Mouse (Mus musculus) midbrain, embryonic 13.5 days (tissue): Measurements from ENCODE around the gene Ceacam18. TPM values are rescaled to one million over a fixed set of nuclear protein-coding genes. Genes with fewer than 3 reads are reported as not detected.
"Not testable (repeated sequence)": the region's sequence is repeated elsewhere in the genome, so short reads cannot be mapped to it uniquely, and the experiment has no call there.

ENCODE experiments used
- ATAC-seq: fragments of 200-750 bp; cut with Nextera tagmentation; 2 replicates; pipeline ENCODE4 v1.8.0; 2017; ENCODE audit warnings: mild to moderate bottlenecking, moderate TSS enrichment, moderate library complexity
- H3K27ac ChIP-seq: fragments of 300-500 bp; sonication (generic); 2 replicates; pipeline ENCODE4 v1.5.1; 2015; ENCODE audit warnings: inconsistent platforms, mild to moderate bottlenecking, moderate library complexity
- H3K27me3 ChIP-seq: fragments of 300-500 bp; sonication (generic); 2 replicates; pipeline ENCODE4 v1.6.1; 2015; ENCODE audit warnings: mild to moderate bottlenecking, inconsistent platforms
- H3K36me3 ChIP-seq: fragments of 300-500 bp; sonication (generic); 2 replicates; pipeline ENCODE4 v1.6.1; 2015; ENCODE audit warnings: mild to moderate bottlenecking, inconsistent platforms
- H3K4me1 ChIP-seq: fragments of 300-500 bp; sonication (generic); replicated peaks from 2 replicates; pipeline ENCODE4 v1.6.1; 2015; ENCODE audit warnings: inconsistent platforms
- H3K4me2 ChIP-seq: fragments of 300-500 bp; sonication (generic); replicated peaks from 2 replicates; pipeline ENCODE4 v1.6.1; 2015; ENCODE audit warnings: moderate library complexity, mild to moderate bottlenecking, inconsistent platforms
- H3K4me3 ChIP-seq: fragments of 300-500 bp; sonication (generic); replicated peaks from 2 replicates; pipeline ENCODE4 v1.5.1; 2015; ENCODE audit warnings: mild to moderate bottlenecking, inconsistent platforms
- H3K9ac ChIP-seq: fragments of 300-500 bp; sonication (generic); replicated peaks from 2 replicates; pipeline ENCODE4 v1.6.1; 2015; ENCODE audit warnings: mild to moderate bottlenecking, inconsistent platforms
- H3K9me3 ChIP-seq: fragments of 300-500 bp; sonication (generic); 2 replicates; pipeline ENCODE4 v1.6.1; 2016; ENCODE audit warnings: mild to moderate bottlenecking, inconsistent platforms
- WGBS: fragments of 180-500 bp; shearing (Covaris S2); methylation state at CpG from one replicate; pipeline ENCODE4 v1.1.7; 2015; 5-methylcytosine and 5-hydroxymethylcytosine counted together
- polyA plus RNA-seq: library from polyadenylated mRNA; unstranded; fragments of >200 nt; fragmentation: Nextera tagmentation; extraction: Ambion mirVana; gene quantifications from 2 replicates; pipeline ENCODE4 v1.2.1, GENCODE M21; 2015

Ceacam18 gene
- polyA plus RNA-seq, 1 experiment from 2014 or later, result not detected

GRCm38 (mm10) chr7:43671064-43671808 lies 36.7 kb downstream of the Ceacam18 start:
- no peak overlapping the region; the same call in 1 of the 2 replicates for H3K27ac ChIP-seq
- H3K4me3 ChIP-seq, result peak overlapping the region; percentile 75
- peaks cover 19% of the 10 kb centered on the region for H3K36me3 ChIP-seq
- H3K9me3 ChIP-seq, result no peaks in the 10 kb centered on the region
- 69% methylated on average over 11 of the region's 11 CpGs for WGBS
- peak overlapping the region; percentile 79 for H3K4me2 ChIP-seq
- ATAC-seq, result peak; percentile 62; the same call in 1 of the 2 replicates
- H3K4me1 ChIP-seq, result peaks cover 19% of the 10 kb centered on the region
- H3K27me3 ChIP-seq, result no peaks in the 10 kb centered on the region
- H3K9ac ChIP-seq, result peak overlapping the region; percentile 39

- Histone ChIP-seq H3K9me3 (no peaks in the 10 kb centered on the region), H3K9ac (peak within 1 kb of the TSS; percentile 76), H3K4me3 (peak within 1 kb of the TSS; percentile 75), H3K27ac (peak within 1 kb of the TSS; percentile 51), H3K27me3 (no peaks in the 10 kb centered on the region), H3K36me3 (peaks cover 27% of the 10 kb centered on the region), H3K4me1 (peaks cover 19% of the 10 kb centered on the region), H3K4me2 (peak within 1 kb of the TSS; percentile 79)
- peak; percentile 95 for ATAC-seq
- WGBS, result under 1% methylated on average over 26 of the region's 26 CpGs
Observed at GRCm38 (mm10) chr7:43671809-43672580, 37.5 kb downstream of the Ceacam18 start, which contains the start of gene Ctu1. Gene Ctu1 (plus strand): TSS chr7:43672016.

GRCm38 (mm10) chr7:43672581-43673260 lies 38.2 kb downstream of the Ceacam18 start:
- Histone ChIP-seq H3K9me3 (no peaks in the 10 kb centered on the region), H3K4me1 (peaks cover 19% of the 10 kb centered on the region), H3K27me3 (no peaks in the 10 kb centered on the region), H3K4me3 (peak overlapping the region; percentile 75), H3K27ac (peak overlapping the region; percentile 51; the same call in 1 of the 2 replicates), H3K4me2 (peak overlapping the region; percentile 79), H3K9ac (peak overlapping the region; percentile 76), H3K36me3 (peaks cover 34% of the 10 kb centered on the region)
- WGBS, result 14% methylated on average over 10 of the region's 10 CpGs
- ATAC-seq, result peak; percentile 15

- no peak overlapping the region for H3K4me3 ChIP-seq
- peaks cover 19% of the 10 kb centered on the region for H3K4me1 ChIP-seq
- no peak overlapping the region for H3K9ac ChIP-seq
- no peak overlapping the region for H3K4me2 ChIP-seq
- no peaks in the 10 kb centered on the region for H3K9me3 ChIP-seq
- H3K36me3 ChIP-seq, result peaks cover 45% of the 10 kb centered on the region
- 92% methylated on average over 32 of the region's 32 CpGs for WGBS
- H3K27ac ChIP-seq, result no peak overlapping the region
- ATAC-seq, result no peak
- H3K27me3 ChIP-seq, result no peaks in the 10 kb centered on the region
Observed at GRCm38 (mm10) chr7:43675091-43675490, 40.6 kb downstream of the Ceacam18 start.

- Histone ChIP-seq H3K4me3 (no peak overlapping the region), H3K9me3 (no peaks in the 10 kb centered on the region), H3K36me3 (peaks cover 45% of the 10 kb centered on the region), H3K27ac (no peak overlapping the region), H3K9ac (no peak overlapping the region), H3K27me3 (no peaks in the 10 kb centered on the region), H3K4me1 (0 out of 2 replicates have a peak, but pooled peaks cover 5% of the 10 kb centered on the region), H3K4me2 (no peak overlapping the region)
- no peak for ATAC-seq
Observed at GRCm38 (mm10) chr7:43678517-43678916, 44.0 kb downstream of the Ceacam18 start.

- peak; percentile 48; the same call in 1 of the 2 replicates for ATAC-seq
- Histone ChIP-seq H3K4me3 (no peak overlapping the region), H3K36me3 (peaks cover 29% of the 10 kb centered on the region), H3K9ac (no peak overlapping the region), H3K27ac (no peak overlapping the region), H3K4me1 (no peaks in the 10 kb centered on the region), H3K4me2 (no peak overlapping the region), H3K27me3 (no peaks in the 10 kb centered on the region), H3K9me3 (no peaks in the 10 kb centered on the region)
- 14% methylated on average over 5 of the region's 5 CpGs for WGBS
Observed at GRCm38 (mm10) chr7:43680960-43681359, 46.5 kb downstream of the Ceacam18 start.

GRCm38 (mm10) chr7:43682511-43682910 lies 48.0 kb downstream of the Ceacam18 start:
- not testable (repeated sequence) for H3K4me2 ChIP-seq, ATAC-seq, H3K27me3 ChIP-seq, H3K9ac ChIP-seq, H3K9me3 ChIP-seq, H3K4me3 ChIP-seq, H3K4me1 ChIP-seq, H3K27ac ChIP-seq
- H3K36me3 ChIP-seq, result peaks cover 13% of the 10 kb centered on the region
- 4% methylated on average over 1 of the region's 1 CpGs for WGBS

GRCm38 (mm10) chr7:43685088-43685487 lies 50.6 kb downstream of the Ceacam18 start:
- no peak overlapping the region for H3K27ac ChIP-seq
- no peaks in the 10 kb centered on the region for H3K36me3 ChIP-seq
- no peaks in the 10 kb centered on the region for H3K9me3 ChIP-seq
- H3K9ac ChIP-seq, result no peak overlapping the region
- no peak overlapping the region for H3K4me3 ChIP-seq
- no peak overlapping the region for H3K4me2 ChIP-seq
- H3K4me1 ChIP-seq, result no peaks in the 10 kb centered on the region
- 68% methylated on average over 7 of the region's 7 CpGs for WGBS
- no peaks in the 10 kb centered on the region for H3K27me3 ChIP-seq
- ATAC-seq, result no peak

- H3K4me1 ChIP-seq, result no peaks in the 10 kb centered on the region
- no peak within 1 kb of the TSS for H3K4me3 ChIP-seq
- ATAC-seq, result no peak
- H3K4me2 ChIP-seq, result no peak within 1 kb of the TSS
- H3K36me3 ChIP-seq, result no peaks in the 10 kb centered on the region
- H3K27me3 ChIP-seq, result no peaks in the 10 kb centered on the region
- no peak within 1 kb of the TSS for H3K27ac ChIP-seq
- H3K9ac ChIP-seq, result no peak within 1 kb of the TSS
- H3K9me3 ChIP-seq, result no peaks in the 10 kb centered on the region
Observed at GRCm38 (mm10) chr7:43690118-43690517, 55.6 kb downstream of the Ceacam18 start, which contains the start of gene Klk14. Gene Klk14 (plus strand): TSS chr7:43690418.
